Mouse (Mus musculus): ENCODE measurements around the gene Mpc2.

The Mpc2 gene

DNA sequence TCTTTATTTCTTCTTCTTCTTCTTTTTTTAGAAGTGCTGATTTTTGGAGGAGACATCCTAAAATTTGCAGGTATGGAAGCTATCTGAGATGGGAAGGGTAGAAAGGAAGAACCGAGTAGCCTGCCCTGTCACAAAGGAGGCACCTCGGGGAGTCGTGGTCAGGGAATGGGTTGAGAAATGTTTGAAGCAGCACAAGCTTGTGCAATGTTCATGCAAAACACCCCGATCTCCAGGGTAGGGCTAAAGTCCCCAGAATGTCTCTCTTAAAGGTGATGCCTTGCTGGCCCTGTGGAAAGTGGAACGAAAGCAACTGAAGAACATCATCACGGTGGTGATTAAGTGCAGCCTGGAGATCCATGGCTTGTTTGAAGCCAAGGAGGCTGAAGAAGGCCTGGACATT, 45.9 kb downstream of the Mpc2 start:
- no peak for DNase-seq (ENCODE audit: low spot score)

DNA sequence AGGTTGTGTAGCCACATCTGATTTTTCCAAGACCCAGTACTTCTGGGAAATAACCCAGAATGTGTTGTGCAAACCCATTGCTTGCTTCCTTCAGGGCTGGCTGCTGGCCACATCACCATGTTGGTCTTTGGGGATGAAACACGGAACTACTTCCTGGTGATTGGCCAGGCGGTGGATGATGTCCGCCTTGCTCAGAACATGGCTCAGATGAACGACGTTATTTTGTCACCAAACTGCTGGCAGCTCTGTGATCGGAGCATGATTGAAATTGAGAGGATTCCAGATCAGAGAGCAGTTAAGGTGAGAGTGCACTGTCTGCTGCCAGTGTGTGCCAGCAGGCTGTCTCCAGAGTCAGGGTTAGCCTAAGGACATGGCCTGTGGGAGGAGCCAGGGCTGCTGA, 49.7 kb downstream of the Mpc2 start:
- DNase-seq (ENCODE audit: low spot score) = no peak

DNA sequence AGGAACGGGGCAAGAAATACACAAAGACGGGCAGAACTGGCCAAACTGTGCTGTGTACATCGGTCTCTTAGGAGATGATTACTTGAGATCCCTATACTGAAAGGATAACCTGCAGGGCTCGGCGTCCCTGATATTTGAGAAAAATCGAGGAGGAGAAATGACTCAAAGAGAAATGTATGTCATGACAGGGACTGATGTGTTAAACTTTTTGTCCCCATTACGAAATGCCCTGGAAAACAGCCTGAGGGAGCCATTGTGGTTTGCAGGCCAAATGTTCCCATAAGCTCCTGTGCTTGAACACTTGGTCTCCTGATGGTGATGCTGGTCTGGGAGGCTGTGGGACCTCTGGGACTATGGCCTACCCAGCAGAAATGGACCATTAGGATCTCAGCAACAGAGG, 60.3 kb downstream of the Mpc2 start:
- no peak for DNase-seq (ENCODE audit: low spot score)
